Mouse (Mus musculus): ENCODE results near the gene Lrfn5. TPM values are rescaled to one million over a fixed set of nuclear protein-coding genes. Genes with fewer than 3 reads are reported as not detected.

The Lrfn5 gene
- polyA plus RNA-seq, 1 experiment from 2014 or later = 53.4 TPM

DNA sequence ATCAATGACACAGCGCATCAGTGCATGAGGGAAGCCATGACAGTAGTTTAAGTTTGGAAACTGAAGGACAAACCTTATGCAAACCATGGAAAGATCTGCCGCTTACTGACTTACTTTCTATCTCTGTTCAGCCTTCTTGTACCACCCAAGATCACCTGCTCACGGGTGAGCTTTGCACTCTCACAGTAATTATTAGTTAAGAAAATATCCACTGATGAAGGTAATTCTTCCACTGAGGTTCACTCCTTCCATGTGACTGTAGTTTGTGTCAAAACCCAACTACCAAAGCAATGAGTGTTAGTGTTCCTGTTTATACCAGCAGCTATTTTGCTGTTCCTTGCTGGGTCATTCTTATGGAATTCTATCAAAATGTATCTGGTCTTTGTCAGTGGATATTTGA lies 84.9 kb downstream of the Lrfn5 start:
- H3K9ac ChIP-seq (replicated peaks; ENCODE audit: low read length) = no peak overlapping the region
- H3K27me3 ChIP-seq (ENCODE audit: control insufficient read depth, insufficient read depth, low read length) = no peaks in the 10 kb centered on the region
- H3K4me1 ChIP-seq (ENCODE audit: control insufficient read depth, insufficient read depth, low read length) = no peaks in the 10 kb centered on the region
- no peak overlapping the region for H3K27ac ChIP-seq (replicated peaks; ENCODE audit: low read depth, low read length)
- DNase-seq (no peak), ATAC-seq (ENCODE audit: low FRiP score, low TSS enrichment) (no peak)
- H3K9me3 ChIP-seq (ENCODE audit: control insufficient read depth, low read length) = no peaks in the 10 kb centered on the region
- no peaks in the 10 kb centered on the region for H3K36me3 ChIP-seq (ENCODE audit: control insufficient read depth, insufficient read depth, low read length)
- no peak overlapping the region for H3K4me2 ChIP-seq (ENCODE audit: low read length)
- no peak overlapping the region for H3K4me3 ChIP-seq (replicated peaks; ENCODE audit: low read depth, low read length)
- 93% methylated on average over 3 of the region's 3 CpGs for WGBS

DNA sequence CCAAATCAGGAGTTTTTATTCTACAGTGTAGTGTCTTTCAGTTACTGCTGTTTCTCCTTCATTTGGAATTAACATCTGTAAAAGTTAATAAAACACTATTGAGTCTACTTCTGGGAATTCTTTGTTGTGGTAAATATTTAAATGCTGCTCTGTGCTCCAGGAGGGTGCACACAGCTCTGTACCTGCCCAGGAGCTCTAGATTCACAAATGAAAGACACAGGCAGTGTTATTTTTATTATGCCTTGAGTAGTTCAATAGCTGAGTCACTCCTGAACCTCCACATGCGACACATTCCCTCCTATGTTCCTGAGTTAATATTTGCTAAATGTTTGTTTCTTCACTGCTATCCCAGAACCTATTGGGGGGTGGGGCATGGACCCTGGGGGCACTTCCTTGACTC lies 87.1 kb downstream of the Lrfn5 start:
- Histone ChIP-seq H3K9me3 (ENCODE audit: control insufficient read depth, low read length) (no peaks in the 10 kb centered on the region), H3K27me3 (ENCODE audit: control insufficient read depth, insufficient read depth, low read length) (no peaks in the 10 kb centered on the region), H3K4me1 (ENCODE audit: control insufficient read depth, insufficient read depth, low read length) (no peaks in the 10 kb centered on the region), H3K36me3 (ENCODE audit: control insufficient read depth, insufficient read depth, low read length) (no peaks in the 10 kb centered on the region), H3K27ac (replicated peaks; ENCODE audit: low read depth, low read length) (no peak overlapping the region), H3K4me2 (ENCODE audit: low read length) (no peak overlapping the region), H3K4me3 (replicated peaks; ENCODE audit: low read depth, low read length) (no peak overlapping the region), H3K9ac (replicated peaks; ENCODE audit: low read length) (no peak overlapping the region)
- no peak for ATAC-seq (ENCODE audit: low FRiP score, low TSS enrichment)
- WGBS = 84% methylated on average over 1 of the region's 1 CpGs
- no peak for DNase-seq

DNA sequence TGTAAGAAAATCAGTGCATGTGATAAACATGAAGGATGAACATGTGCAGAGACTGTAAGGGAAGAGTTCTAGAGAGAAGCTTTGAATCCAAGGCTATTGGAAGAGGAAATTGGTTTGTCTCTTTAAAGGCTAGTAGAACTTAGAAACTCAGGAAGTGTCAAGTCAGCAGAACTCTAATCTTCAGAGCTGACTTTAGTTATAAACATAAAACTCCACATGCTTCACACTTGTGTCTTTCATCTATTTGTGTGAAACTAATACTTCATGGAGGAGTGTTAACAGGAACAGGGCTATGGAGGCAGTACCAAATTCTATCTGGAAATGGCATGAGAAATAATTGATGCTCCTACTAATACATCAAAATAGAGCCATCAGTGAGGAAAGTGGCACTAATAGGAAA lies 101.6 kb downstream of the Lrfn5 start:
- H3K9ac ChIP-seq (replicated peaks; ENCODE audit: low read length) = no peak overlapping the region
- no peak overlapping the region for H3K4me2 ChIP-seq (ENCODE audit: low read length)
- H3K27ac ChIP-seq (replicated peaks; ENCODE audit: low read depth, low read length) = no peak overlapping the region
- H3K4me1 ChIP-seq (ENCODE audit: control insufficient read depth, insufficient read depth, low read length) = no peaks in the 10 kb centered on the region
- H3K27me3 ChIP-seq (ENCODE audit: control insufficient read depth, insufficient read depth, low read length) = no peaks in the 10 kb centered on the region
- H3K4me3 ChIP-seq (replicated peaks; ENCODE audit: low read depth, low read length) = no peak overlapping the region
- DNase-seq = no peak
- ATAC-seq (ENCODE audit: low FRiP score, low TSS enrichment) = no peak
- no peaks in the 10 kb centered on the region for H3K9me3 ChIP-seq (ENCODE audit: control insufficient read depth, low read length)
- no peaks in the 10 kb centered on the region for H3K36me3 ChIP-seq (ENCODE audit: control insufficient read depth, insufficient read depth, low read length)

DNA sequence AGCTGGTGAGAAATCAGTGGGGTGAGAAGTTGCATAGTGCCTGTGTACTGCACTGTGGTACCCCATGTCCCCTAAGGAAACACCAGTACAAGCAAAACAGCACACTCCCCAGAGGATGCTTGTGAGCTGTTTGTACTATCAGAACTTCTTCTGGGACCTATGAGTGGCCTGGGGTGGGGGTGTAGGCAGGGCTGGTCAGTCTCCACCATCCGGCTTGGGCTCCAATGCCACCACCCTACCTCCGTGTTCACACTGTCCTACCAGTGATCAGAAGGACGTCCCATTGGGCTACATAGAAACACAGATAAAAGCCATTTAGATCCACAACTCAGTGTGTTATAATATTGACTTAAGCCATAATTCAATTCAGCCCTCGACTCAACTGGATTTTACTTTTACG lies 131.4 kb downstream of the Lrfn5 start:
- DNase-seq (no peak), ATAC-seq (ENCODE audit: low FRiP score, low TSS enrichment) (peak; percentile 34; the same call in 1 of the 2 replicates)
- Histone ChIP-seq H3K4me1 (ENCODE audit: control insufficient read depth, insufficient read depth, low read length) (no peaks in the 10 kb centered on the region), H3K4me2 (ENCODE audit: low read length) (no peak overlapping the region), H3K27ac (replicated peaks; ENCODE audit: low read depth, low read length) (no peak overlapping the region), H3K36me3 (ENCODE audit: control insufficient read depth, insufficient read depth, low read length) (no peaks in the 10 kb centered on the region), H3K27me3 (ENCODE audit: control insufficient read depth, insufficient read depth, low read length) (no peaks in the 10 kb centered on the region), H3K9ac (replicated peaks; ENCODE audit: low read length) (no peak overlapping the region), H3K4me3 (replicated peaks; ENCODE audit: low read depth, low read length) (no peak overlapping the region), H3K9me3 (ENCODE audit: control insufficient read depth, low read length) (no peaks in the 10 kb centered on the region)
- 87% methylated on average over 5 of the region's 5 CpGs for WGBS

DNA sequence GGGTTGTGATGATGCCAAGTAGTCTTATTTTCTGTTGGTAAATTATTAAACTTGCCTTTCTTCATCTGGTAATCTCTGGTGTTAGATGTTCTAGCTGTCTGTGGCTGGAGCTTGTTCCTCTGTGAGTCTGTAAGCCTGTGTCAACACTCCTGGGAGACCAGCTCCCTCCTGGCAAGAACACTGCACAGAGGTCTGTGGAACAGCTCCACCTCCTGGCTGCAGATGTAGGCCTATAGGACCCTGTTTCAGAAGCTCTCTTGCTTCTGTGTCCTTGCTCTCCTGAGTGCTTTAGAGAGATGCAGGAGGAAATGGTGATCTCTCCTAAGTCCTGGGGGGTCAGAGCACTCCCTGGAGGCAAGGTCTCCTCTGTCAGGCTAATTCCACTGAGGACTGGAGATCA lies 200.2 kb downstream of the Lrfn5 start:
- Histone ChIP-seq H3K27ac (replicated peaks; ENCODE audit: low read depth, low read length) (no peak overlapping the region), H3K4me3 (replicated peaks; ENCODE audit: low read depth, low read length) (no peak overlapping the region), H3K4me2 (ENCODE audit: low read length) (no peak overlapping the region), H3K9me3 (ENCODE audit: control insufficient read depth, low read length) (no peaks in the 10 kb centered on the region), H3K27me3 (ENCODE audit: control insufficient read depth, insufficient read depth, low read length) (no peaks in the 10 kb centered on the region), H3K4me1 (ENCODE audit: control insufficient read depth, insufficient read depth, low read length) (no peaks in the 10 kb centered on the region), H3K9ac (replicated peaks; ENCODE audit: low read length) (no peak overlapping the region), H3K36me3 (ENCODE audit: control insufficient read depth, insufficient read depth, low read length) (no peaks in the 10 kb centered on the region)
- peak; percentile 41 for DNase-seq
- ATAC-seq (ENCODE audit: low FRiP score, low TSS enrichment) = no peak

DNA sequence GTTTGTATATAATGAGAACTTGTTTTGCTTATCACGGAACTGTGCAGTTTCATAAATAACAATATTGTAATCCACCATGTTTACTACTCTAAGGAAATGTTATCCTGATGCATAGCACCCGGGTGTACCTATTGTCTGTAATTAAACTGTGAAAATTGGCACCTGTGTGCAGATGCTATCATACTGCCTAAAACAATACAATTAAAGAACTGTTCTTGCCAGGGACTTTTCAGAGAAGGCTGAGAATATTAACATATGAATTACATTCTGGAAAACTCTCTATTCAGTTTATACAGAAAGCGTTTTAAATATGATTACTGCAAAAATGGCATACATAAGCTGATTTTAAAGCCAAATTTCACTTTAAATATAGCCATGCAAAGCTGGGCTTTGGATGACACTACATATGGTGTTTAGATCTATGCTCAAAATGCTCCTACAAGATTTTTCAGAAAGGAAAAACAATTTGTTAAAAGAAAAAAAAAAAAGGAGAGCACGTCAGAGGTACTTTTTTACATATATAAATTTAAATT lies 284.2 kb downstream of the Lrfn5 start:
- no peak for ATAC-seq (ENCODE audit: low FRiP score, low TSS enrichment)
- Histone ChIP-seq H3K27me3 (ENCODE audit: control insufficient read depth, insufficient read depth, low read length) (no peaks in the 10 kb centered on the region), H3K4me3 (replicated peaks; ENCODE audit: low read depth, low read length) (no peak overlapping the region), H3K36me3 (ENCODE audit: control insufficient read depth, insufficient read depth, low read length) (no peaks in the 10 kb centered on the region), H3K9ac (replicated peaks; ENCODE audit: low read length) (no peak overlapping the region), H3K9me3 (ENCODE audit: control insufficient read depth, low read length) (no peaks in the 10 kb centered on the region), H3K4me2 (ENCODE audit: low read length) (no peak overlapping the region), H3K4me1 (ENCODE audit: control insufficient read depth, insufficient read depth, low read length) (no peaks in the 10 kb centered on the region), H3K27ac (replicated peaks; ENCODE audit: low read depth, low read length) (no peak overlapping the region)
- DNase-seq = no peak
- 61% methylated on average over 4 of the region's 4 CpGs for WGBS

DNA sequence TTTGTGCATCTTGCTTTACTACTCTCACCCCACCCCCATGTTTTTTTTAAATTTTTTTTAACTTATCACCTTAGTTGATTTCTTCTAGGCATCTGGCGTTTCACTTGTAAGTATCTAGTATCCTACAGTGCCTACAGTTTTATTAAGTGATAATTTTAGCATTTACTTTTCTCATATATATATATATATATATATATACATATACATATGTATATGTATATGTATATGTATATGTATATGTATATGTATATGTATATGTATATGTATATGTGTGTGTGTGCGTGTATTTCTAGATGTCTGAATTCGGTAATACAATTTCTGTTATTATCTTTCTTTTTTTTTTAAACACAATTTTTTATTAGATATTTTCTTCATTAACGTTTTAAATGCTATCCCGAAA lies 300.7 kb downstream of the Lrfn5 start:
- H3K9ac ChIP-seq (replicated peaks; ENCODE audit: low read length) = no peak overlapping the region
- ATAC-seq (ENCODE audit: low FRiP score, low TSS enrichment) (no peak), DNase-seq (no peak)
- H3K4me1 ChIP-seq (ENCODE audit: control insufficient read depth, insufficient read depth, low read length) = no peaks in the 10 kb centered on the region
- no peaks in the 10 kb centered on the region for H3K9me3 ChIP-seq (ENCODE audit: control insufficient read depth, low read length)
- H3K27me3 ChIP-seq (ENCODE audit: control insufficient read depth, insufficient read depth, low read length) = no peaks in the 10 kb centered on the region
- WGBS = 96% methylated on average over 5 of the region's 5 CpGs
- H3K27ac ChIP-seq (replicated peaks; ENCODE audit: low read depth, low read length) = no peak overlapping the region
- H3K4me2 ChIP-seq (ENCODE audit: low read length) = no peak overlapping the region
- no peaks in the 10 kb centered on the region for H3K36me3 ChIP-seq (ENCODE audit: control insufficient read depth, insufficient read depth, low read length)
- H3K4me3 ChIP-seq (replicated peaks; ENCODE audit: low read depth, low read length) = no peak overlapping the region

DNA sequence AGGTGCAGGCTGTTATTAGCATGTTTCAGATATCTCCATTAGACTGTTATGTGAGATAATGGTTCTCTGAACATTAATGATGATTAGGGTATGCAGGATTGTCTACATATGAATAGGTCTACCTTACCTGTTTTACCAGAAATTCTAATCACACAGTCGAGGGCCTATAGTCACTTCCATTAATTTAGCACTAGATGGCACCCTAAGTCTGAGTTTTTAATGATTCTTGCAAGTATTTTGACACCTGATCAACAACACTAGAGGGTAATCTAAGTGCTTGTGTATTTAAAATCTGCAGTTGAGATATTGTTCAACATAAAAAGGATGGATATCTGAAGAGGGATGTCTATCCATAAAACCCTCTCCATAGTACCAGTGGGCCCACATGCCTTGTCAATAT lies 303.4 kb downstream of the Lrfn5 start:
- 15% methylated on average over 1 of the region's 1 CpGs for WGBS
- no peaks in the 10 kb centered on the region for H3K4me1 ChIP-seq (ENCODE audit: control insufficient read depth, insufficient read depth, low read length)

DNA sequence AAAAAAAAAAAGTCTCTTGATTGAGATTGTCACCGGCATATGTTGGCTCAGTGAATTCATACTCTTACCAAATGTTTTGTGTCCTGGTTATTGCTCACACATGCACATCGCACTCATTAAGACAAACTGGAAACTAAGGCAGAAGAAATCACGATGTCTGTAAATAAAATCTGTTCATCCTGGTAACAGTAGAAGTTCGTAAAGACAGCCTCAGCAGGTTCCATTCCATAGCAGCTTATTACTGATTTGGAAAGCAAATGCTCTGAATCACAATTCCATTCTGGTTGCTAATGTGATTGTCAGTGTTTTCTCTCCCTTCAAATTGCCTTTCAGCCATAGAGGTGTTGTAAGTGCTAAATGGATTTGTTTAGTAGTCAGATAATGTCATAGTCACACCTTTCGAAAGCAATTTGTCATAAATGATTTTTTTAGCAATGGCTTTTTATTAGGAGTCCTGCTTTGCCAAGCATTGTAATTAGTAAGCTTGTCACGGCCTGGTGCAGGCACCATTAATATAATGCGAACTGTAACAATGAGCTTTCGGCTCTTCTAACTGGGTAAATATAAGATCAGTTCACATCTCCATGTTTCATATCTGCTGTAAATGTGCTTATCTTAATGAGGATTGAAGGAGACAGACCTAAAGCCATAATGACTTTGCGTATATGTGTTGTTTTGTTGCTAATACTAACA lies 319.8 kb downstream of the Lrfn5 start:
- no peak overlapping the region for H3K4me2 ChIP-seq (ENCODE audit: low read length)
- H3K4me3 ChIP-seq (replicated peaks; ENCODE audit: low read depth, low read length) = no peak overlapping the region
- DNase-seq (peak; percentile 46), ATAC-seq (ENCODE audit: low FRiP score, low TSS enrichment) (no peak; the same call in 1 of the 2 replicates)
- H3K9ac ChIP-seq (replicated peaks; ENCODE audit: low read length) = no peak overlapping the region
- WGBS = 64% methylated on average over 9 of the region's 9 CpGs
- peaks cover 2% of the 10 kb centered on the region; the same call in 1 of the 2 replicates for H3K4me1 ChIP-seq (ENCODE audit: control insufficient read depth, insufficient read depth, low read length)
- no peak overlapping the region for H3K27ac ChIP-seq (replicated peaks; ENCODE audit: low read depth, low read length)
- no peaks in the 10 kb centered on the region for H3K27me3 ChIP-seq (ENCODE audit: control insufficient read depth, insufficient read depth, low read length)
- H3K9me3 ChIP-seq (ENCODE audit: control insufficient read depth, low read length) = no peaks in the 10 kb centered on the region
- no peaks in the 10 kb centered on the region for H3K36me3 ChIP-seq (ENCODE audit: control insufficient read depth, insufficient read depth, low read length)

More for the DNA sequence above, 303.4 kb downstream of the Lrfn5 start:
- peak; percentile 52 for DNase-seq
- no peaks in the 10 kb centered on the region for H3K9me3 ChIP-seq (ENCODE audit: control insufficient read depth, low read length)
- no peak overlapping the region for H3K27ac ChIP-seq (replicated peaks; ENCODE audit: low read depth, low read length)
- no peaks in the 10 kb centered on the region for H3K36me3 ChIP-seq (ENCODE audit: control insufficient read depth, insufficient read depth, low read length)
- H3K9ac ChIP-seq (replicated peaks; ENCODE audit: low read length) = no peak overlapping the region
- no peak overlapping the region for H3K4me3 ChIP-seq (replicated peaks; ENCODE audit: low read depth, low read length)
- no peaks in the 10 kb centered on the region for H3K27me3 ChIP-seq (ENCODE audit: control insufficient read depth, insufficient read depth, low read length)
- ATAC-seq (ENCODE audit: low FRiP score, low TSS enrichment) = no peak
- H3K4me2 ChIP-seq (ENCODE audit: low read length) = no peak overlapping the region
